Comparison of ENCODE assay signal across 23 mouse cellular contexts in the genomic region with DNA sequence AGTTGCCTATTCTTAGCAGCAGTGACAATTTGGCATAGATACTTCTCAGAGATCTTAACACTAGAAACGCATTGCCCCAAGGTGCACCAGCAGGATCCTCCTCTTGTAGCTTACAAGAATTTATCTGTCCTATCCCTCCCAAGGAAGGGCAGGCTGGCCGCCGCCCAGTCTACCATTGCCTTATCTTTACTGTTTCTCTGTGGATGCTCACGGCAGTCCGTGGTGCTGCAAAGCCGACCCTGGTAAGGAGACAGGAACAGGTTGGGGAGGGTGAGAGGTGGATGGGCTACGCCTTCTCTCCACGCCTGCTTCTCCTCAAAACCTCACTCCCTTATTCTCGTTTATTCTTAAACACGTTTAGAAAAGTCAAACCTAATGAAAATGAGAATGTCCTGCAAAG.
"Had no signal": no experiment of that assay in that cellular context is flagged by ENCODE, and none has a peak within 500 bp of the region (broad histone marks: within the 10 kb centered on the region; RNA-seq: fewer than 3 reads in every experiment).

No protein-coding gene starts in this region.

- H3K27ac ChIP-seq: heart, embryonic 13.5 days; heart, embryonic 15.5 days; hindbrain, embryonic 13.5 days; hindbrain, embryonic 15.5 days; hindbrain, postnatal 0 days; kidney, embryonic 15.5 days; kidney, postnatal 0 days; limb, embryonic 13.5 days; limb, embryonic 15.5 days; liver, embryonic 12.5 days had no signal

- ATAC-seq: forebrain, embryonic 16.5 days; hindbrain, postnatal 0 days; liver, embryonic 12.5 days had no signal

- H3K9me3 ChIP-seq: heart, embryonic 13.5 days; heart, embryonic 15.5 days; hindbrain, embryonic 13.5 days; hindbrain, embryonic 15.5 days; kidney, embryonic 15.5 days; limb, embryonic 13.5 days; limb, embryonic 15.5 days; liver, embryonic 12.5 days had no signal

- H3K4me1 ChIP-seq: hindbrain, embryonic 13.5 days; hindbrain, embryonic 15.5 days had no signal

- DNase-seq: gastrocnemius, postnatal 14 days; gastrocnemius, postnatal 36 days; heart, adult 18-20 months; kidney, adult 11 months; kidney, adult 2 months; kidney, adult 9 months; kidney, postnatal 14 days; kidney, postnatal 36 days; layer of hippocampus, adult 9-11 months; layer of hippocampus, postnatal 36 days; left cerebral cortex, postnatal 4 days had no signal

- H3K9ac ChIP-seq: heart, embryonic 13.5 days; heart, embryonic 15.5 days; hindbrain, embryonic 13.5 days; hindbrain, embryonic 15.5 days; kidney, embryonic 15.5 days; limb, embryonic 13.5 days; limb, embryonic 15.5 days; liver, embryonic 12.5 days had no signal

- H3K4me3 ChIP-seq: heart, embryonic 13.5 days; heart, embryonic 15.5 days; hindbrain, embryonic 13.5 days; hindbrain, embryonic 15.5 days; kidney, embryonic 15.5 days; limb, embryonic 13.5 days; limb, embryonic 15.5 days; liver, embryonic 12.5 days had no signal

- H3K4me2 ChIP-seq: heart, embryonic 11.5 days; heart, embryonic 13.5 days; heart, embryonic 15.5 days; hindbrain, embryonic 13.5 days; hindbrain, embryonic 15.5 days; kidney, embryonic 15.5 days; limb, embryonic 13.5 days; limb, embryonic 15.5 days; liver, embryonic 12.5 days had no signal

- H3K27me3 ChIP-seq: heart, embryonic 13.5 days; heart, embryonic 15.5 days; hindbrain, embryonic 13.5 days; hindbrain, embryonic 15.5 days; kidney, embryonic 15.5 days; limb, embryonic 13.5 days; limb, embryonic 15.5 days; liver, embryonic 12.5 days had no signal

- H3K36me3 ChIP-seq: heart, embryonic 15.5 days; hindbrain, embryonic 13.5 days; hindbrain, embryonic 15.5 days; kidney, embryonic 15.5 days; limb, embryonic 15.5 days; liver, embryonic 12.5 days had no signal
